Mouse (Mus musculus): ENCODE data around the gene Pik3ca. TPM values are rescaled to one million over a fixed set of nuclear protein-coding genes. Genes with fewer than 3 reads are reported as not detected.

The Pik3ca gene
- polyA plus RNA-seq, 1 experiment from 2014 or later = 16.2 TPM

DNA sequence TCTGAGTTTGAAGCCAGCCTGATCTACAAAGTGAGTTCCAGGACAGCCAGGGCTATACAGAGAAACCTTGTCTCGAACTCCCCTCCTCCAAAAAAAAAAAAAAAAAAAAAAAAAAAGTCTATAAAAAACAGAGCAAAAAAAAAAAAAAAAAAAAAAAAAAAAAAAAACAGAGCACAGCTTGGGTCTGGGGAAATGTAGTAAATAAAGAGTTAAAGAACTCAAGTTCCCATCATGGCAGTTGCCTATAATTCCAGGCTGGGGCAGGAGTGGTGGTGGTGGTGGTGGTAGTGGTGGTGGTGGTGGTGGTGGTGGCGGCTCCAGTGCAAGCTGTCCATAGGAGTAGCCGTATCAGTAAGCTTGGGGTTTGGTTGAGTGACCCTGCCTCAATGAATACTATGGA, 85.6 kb downstream of the Pik3ca start:
- Histone ChIP-seq H3K4me3 (ENCODE audit: low read length) (no peak overlapping the region), H3K4me2 (replicated peaks; ENCODE audit: low read depth, low read length) (no peak overlapping the region), H3K36me3 (ENCODE audit: control insufficient read depth, insufficient read depth, low read length) (no peaks in the 10 kb centered on the region), H3K4me1 (ENCODE audit: control insufficient read depth, insufficient read depth, low read length) (no peaks in the 10 kb centered on the region), H3K27ac (ENCODE audit: low read depth, low read length) (no peak overlapping the region), H3K9me3 (ENCODE audit: control insufficient read depth, low read length) (no peaks in the 10 kb centered on the region), H3K27me3 (ENCODE audit: control insufficient read depth, insufficient read depth, low read length) (no peaks in the 10 kb centered on the region), H3K9ac (ENCODE audit: low read depth, low read length) (no peak overlapping the region)
- no peak for ATAC-seq (ENCODE audit: low FRiP score, low TSS enrichment)
- 84% methylated on average over 3 of the region's 3 CpGs for WGBS

DNA sequence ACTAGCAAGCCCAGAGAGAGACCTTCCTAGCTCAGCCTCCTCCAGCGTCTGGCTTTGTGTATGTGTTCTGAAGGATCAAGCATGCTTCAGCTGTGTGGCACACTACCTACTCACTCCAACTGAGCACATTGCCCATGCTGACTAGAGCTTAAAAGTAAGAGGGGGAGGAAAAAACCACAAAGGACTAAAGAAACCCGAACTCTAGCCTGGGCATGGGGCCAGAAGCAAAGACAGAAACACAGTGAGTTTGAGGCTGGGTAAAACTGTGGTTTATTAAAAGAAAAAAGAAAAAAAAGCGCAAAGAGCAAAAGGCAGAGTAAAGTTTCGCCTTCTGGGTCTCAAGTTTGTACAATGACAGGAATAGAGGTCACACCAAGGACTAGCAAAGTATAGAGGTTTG, 89.1 kb downstream of the Pik3ca start:
- no peak overlapping the region for H3K4me2 ChIP-seq (replicated peaks; ENCODE audit: low read depth, low read length)
- H3K4me1 ChIP-seq (ENCODE audit: control insufficient read depth, insufficient read depth, low read length) = no peaks in the 10 kb centered on the region
- 79% methylated on average over 4 of the region's 4 CpGs for WGBS
- no peaks in the 10 kb centered on the region for H3K9me3 ChIP-seq (ENCODE audit: control insufficient read depth, low read length)
- H3K9ac ChIP-seq (ENCODE audit: low read depth, low read length) = no peak overlapping the region
- no peaks in the 10 kb centered on the region for H3K36me3 ChIP-seq (ENCODE audit: control insufficient read depth, insufficient read depth, low read length)
- no peaks in the 10 kb centered on the region for H3K27me3 ChIP-seq (ENCODE audit: control insufficient read depth, insufficient read depth, low read length)
- no peak for ATAC-seq (ENCODE audit: low FRiP score, low TSS enrichment)
- H3K4me3 ChIP-seq (ENCODE audit: low read length) = no peak overlapping the region
- H3K27ac ChIP-seq (ENCODE audit: low read depth, low read length) = no peak overlapping the region

DNA sequence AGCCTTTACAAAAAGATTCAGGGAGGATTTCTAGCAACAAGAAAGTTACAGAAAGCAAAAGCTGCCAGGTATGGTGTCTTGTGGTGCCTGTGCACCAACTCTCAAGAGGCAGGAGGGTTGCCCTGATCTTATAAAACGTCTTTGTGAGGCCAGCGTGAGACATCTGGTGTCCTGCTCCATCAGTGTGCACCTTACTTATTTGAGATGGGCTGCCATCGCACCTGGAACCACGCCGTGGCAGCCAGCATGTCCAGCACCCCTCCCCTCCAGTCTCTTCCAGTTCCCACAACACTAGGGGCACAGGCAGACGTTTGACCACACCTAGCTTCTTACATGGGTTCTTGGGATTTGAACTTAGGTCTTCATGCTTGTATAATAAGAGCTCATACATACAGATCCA, 90.7 kb downstream of the Pik3ca start:
- WGBS = 76% methylated on average over 6 of the region's 6 CpGs

DNA sequence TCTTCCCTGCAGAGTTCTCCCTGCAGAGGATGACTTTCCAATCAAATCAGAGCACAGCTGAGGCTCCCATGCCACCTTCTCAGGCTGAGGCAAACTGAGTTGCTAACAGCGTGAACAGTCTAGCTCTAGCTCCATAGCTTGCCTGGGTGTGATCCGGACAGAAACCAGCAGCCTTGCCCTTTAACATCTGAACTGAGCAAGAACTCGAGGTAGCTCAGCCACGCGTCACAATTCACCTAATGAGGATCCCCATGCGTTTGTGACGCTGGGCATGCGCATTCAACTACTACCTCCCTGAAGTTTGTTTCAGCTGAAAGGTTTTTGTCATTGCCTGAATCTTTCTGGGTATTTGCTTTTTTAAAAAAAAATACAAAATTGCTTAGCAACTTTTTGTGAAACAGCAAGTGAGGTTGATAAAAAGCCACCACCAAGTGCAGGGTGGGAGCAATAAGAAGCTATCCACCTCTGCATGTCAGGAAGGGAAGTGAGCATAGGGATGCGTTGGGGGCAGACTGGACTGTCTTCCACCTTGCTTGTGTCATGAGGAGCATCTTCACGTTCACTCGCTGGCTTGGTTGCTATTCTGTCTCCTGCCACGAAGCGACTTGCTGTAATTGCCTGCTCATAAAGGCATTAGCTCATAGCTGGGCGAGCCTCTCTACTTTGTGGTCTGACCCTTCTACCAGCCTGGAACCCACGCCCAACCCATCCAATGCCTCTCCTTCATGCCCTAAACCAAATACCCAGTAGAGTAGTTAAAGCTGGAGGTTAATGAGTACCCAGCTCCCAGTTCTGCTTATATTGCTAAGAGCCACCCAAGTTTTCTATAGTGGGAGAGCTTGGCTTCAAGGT, 92.8 kb downstream of the Pik3ca start:
- H3K4me1 ChIP-seq (ENCODE audit: control insufficient read depth, insufficient read depth, low read length) = no peaks in the 10 kb centered on the region
- no peak overlapping the region for H3K4me2 ChIP-seq (replicated peaks; ENCODE audit: low read depth, low read length)
- H3K27me3 ChIP-seq (ENCODE audit: control insufficient read depth, insufficient read depth, low read length) = no peaks in the 10 kb centered on the region
- no peak overlapping the region for H3K4me3 ChIP-seq (ENCODE audit: low read length)
- H3K9me3 ChIP-seq (ENCODE audit: control insufficient read depth, low read length) = no peaks in the 10 kb centered on the region
- no peak overlapping the region for H3K27ac ChIP-seq (ENCODE audit: low read depth, low read length)
- no peak for ATAC-seq (ENCODE audit: low FRiP score, low TSS enrichment)
- WGBS = 68% methylated on average over 15 of the region's 15 CpGs
- no peak overlapping the region for H3K9ac ChIP-seq (ENCODE audit: low read depth, low read length)
- no peaks in the 10 kb centered on the region for H3K36me3 ChIP-seq (ENCODE audit: control insufficient read depth, insufficient read depth, low read length)

More for the DNA sequence above, 90.7 kb downstream of the Pik3ca start:
- Histone ChIP-seq H3K27ac (ENCODE audit: low read depth, low read length) (no peak overlapping the region), H3K27me3 (ENCODE audit: control insufficient read depth, insufficient read depth, low read length) (no peaks in the 10 kb centered on the region), H3K4me3 (ENCODE audit: low read length) (no peak overlapping the region), H3K4me2 (replicated peaks; ENCODE audit: low read depth, low read length) (no peak overlapping the region), H3K36me3 (ENCODE audit: control insufficient read depth, insufficient read depth, low read length) (no peaks in the 10 kb centered on the region), H3K4me1 (ENCODE audit: control insufficient read depth, insufficient read depth, low read length) (no peaks in the 10 kb centered on the region), H3K9ac (ENCODE audit: low read depth, low read length) (no peak overlapping the region), H3K9me3 (ENCODE audit: control insufficient read depth, low read length) (no peaks in the 10 kb centered on the region)
- no peak for ATAC-seq (ENCODE audit: low FRiP score, low TSS enrichment)

DNA sequence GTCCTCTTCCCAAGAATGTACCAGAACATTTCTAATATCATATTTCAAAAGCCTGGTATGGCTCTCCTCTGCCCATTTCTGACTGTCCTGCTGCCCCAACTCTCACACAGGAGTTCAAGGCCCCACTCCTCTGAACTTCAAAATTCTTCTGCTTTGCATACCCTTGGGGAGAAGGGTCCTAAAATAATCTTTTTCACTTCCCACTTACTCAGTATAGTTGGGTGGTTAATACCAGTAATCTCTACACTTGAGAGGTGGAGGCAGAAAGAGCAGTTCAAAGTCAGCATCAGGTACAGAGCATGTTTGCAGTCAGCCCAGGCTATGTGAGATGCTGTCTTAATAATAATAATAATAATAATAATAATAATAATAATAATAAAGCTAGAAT, 93.5 kb downstream of the Pik3ca start:
- Histone ChIP-seq H3K4me1 (ENCODE audit: control insufficient read depth, insufficient read depth, low read length) (no peaks in the 10 kb centered on the region), H3K27ac (ENCODE audit: low read depth, low read length) (no peak overlapping the region), H3K9ac (ENCODE audit: low read depth, low read length) (no peak overlapping the region), H3K4me3 (ENCODE audit: low read length) (no peak overlapping the region), H3K4me2 (replicated peaks; ENCODE audit: low read depth, low read length) (no peak overlapping the region), H3K9me3 (ENCODE audit: control insufficient read depth, low read length) (no peaks in the 10 kb centered on the region), H3K27me3 (ENCODE audit: control insufficient read depth, insufficient read depth, low read length) (no peaks in the 10 kb centered on the region), H3K36me3 (ENCODE audit: control insufficient read depth, insufficient read depth, low read length) (no peaks in the 10 kb centered on the region)
- no peak for ATAC-seq (ENCODE audit: low FRiP score, low TSS enrichment)

DNA sequence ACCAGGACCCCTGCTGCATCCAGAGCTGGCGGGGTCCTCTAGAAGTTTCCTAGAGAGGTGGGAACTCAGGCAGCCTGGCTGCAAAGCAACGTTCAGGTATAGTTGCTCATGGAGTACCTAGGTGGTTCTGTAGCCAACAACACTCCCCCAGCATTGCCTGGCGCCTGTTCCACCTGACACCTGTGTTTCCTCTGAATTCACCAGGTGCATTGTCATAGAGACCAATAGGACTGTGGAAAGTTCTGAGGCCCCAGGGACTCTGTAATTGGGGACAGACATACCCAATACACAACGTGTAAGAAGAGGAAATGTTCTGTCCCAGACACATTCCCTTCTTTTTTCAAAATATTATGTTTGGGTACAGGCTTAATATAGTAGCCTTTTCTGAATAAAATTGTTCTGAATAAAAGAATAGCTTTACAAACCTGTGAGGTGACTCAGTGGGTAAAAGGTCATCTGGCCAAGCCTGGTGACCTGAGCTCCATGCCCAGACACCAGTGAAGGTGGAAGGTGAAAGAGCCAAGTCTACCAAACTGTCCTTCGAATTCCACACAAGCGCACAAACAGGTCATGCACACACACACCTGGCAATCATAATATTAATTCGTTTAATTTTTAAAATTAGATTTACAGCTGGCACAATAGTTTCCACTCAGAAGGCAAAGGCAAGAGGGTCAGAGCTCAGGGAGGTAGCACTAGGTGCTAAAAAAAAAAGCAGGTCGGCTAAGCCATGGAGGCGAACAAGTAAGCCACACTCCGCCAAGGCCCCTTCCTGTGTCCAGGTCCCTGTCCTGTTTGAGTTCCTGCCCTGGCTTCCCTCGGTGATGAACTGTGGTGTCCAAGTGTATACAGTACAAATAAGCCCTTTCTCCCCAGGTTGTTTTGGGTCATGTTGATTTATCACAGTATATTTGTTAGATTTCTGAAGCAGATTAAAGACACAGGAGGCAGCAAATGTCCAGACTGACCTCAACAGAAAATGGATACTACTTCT, 94.9 kb downstream of the Pik3ca start, which contains the start of gene Kcnmb3:
Gene Kcnmb3 (minus strand): TSS at position 135 of the 994 bp plus-strand sequence.
- H3K9me3 ChIP-seq (ENCODE audit: control insufficient read depth, low read length) = no peaks in the 10 kb centered on the region
- H3K27ac ChIP-seq (ENCODE audit: low read depth, low read length) = no peak within 1 kb of the TSS
- WGBS = 83% methylated on average over 11 of the region's 11 CpGs
- no peak for ATAC-seq (ENCODE audit: low FRiP score, low TSS enrichment)
- H3K4me3 ChIP-seq (ENCODE audit: low read length) = no peak within 1 kb of the TSS
- no peaks in the 10 kb centered on the region for H3K27me3 ChIP-seq (ENCODE audit: control insufficient read depth, insufficient read depth, low read length)
- no peak within 1 kb of the TSS for H3K9ac ChIP-seq (ENCODE audit: low read depth, low read length)
- H3K4me1 ChIP-seq (ENCODE audit: control insufficient read depth, insufficient read depth, low read length) = no peaks in the 10 kb centered on the region
- no peak within 1 kb of the TSS for H3K4me2 ChIP-seq (replicated peaks; ENCODE audit: low read depth, low read length)
- H3K36me3 ChIP-seq (ENCODE audit: control insufficient read depth, insufficient read depth, low read length) = no peaks in the 10 kb centered on the region

DNA sequence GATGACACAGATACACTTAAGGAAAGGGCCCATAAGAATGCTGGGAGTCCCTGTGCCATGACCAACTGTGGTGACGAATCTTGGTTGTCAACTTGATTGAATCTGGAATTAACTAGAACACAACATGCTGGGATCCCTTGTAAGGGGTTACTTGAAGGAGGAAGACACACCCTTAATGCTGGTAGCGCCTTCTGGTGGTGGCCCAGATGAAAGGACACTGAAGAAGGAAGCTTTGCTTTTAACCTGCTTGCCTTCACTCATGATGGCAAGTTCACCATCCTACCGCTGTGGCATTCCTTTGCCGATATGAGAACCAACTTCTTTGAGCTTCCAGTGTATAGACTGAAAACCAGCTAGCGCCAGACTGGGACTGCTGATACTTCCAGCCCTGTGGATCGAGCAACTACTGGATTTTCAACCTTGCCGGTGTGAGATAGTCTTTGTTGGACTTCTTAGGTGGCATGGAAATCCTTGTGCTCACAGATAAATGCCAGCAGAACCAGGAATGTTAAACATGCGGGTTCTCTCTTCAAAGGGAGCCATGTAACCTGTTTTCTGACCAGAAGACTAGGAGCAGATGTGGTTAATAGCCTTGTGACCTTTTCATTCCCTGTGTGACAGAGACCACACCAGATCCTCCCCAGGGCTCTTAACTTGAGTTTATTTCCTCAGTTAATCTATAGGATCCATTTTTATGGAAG, 97.1 kb downstream of the Pik3ca start:
- Histone ChIP-seq H3K4me2 (replicated peaks; ENCODE audit: low read depth, low read length) (no peak overlapping the region), H3K36me3 (ENCODE audit: control insufficient read depth, insufficient read depth, low read length) (no peaks in the 10 kb centered on the region), H3K4me1 (ENCODE audit: control insufficient read depth, insufficient read depth, low read length) (no peaks in the 10 kb centered on the region), H3K9me3 (ENCODE audit: control insufficient read depth, low read length) (no peaks in the 10 kb centered on the region), H3K27me3 (ENCODE audit: control insufficient read depth, insufficient read depth, low read length) (no peaks in the 10 kb centered on the region), H3K4me3 (ENCODE audit: low read length) (no peak overlapping the region), H3K9ac (ENCODE audit: low read depth, low read length) (no peak overlapping the region), H3K27ac (ENCODE audit: low read depth, low read length) (no peak overlapping the region)
- no peak for ATAC-seq (ENCODE audit: low FRiP score, low TSS enrichment)
- 85% methylated on average over 8 of the region's 8 CpGs for WGBS

DNA sequence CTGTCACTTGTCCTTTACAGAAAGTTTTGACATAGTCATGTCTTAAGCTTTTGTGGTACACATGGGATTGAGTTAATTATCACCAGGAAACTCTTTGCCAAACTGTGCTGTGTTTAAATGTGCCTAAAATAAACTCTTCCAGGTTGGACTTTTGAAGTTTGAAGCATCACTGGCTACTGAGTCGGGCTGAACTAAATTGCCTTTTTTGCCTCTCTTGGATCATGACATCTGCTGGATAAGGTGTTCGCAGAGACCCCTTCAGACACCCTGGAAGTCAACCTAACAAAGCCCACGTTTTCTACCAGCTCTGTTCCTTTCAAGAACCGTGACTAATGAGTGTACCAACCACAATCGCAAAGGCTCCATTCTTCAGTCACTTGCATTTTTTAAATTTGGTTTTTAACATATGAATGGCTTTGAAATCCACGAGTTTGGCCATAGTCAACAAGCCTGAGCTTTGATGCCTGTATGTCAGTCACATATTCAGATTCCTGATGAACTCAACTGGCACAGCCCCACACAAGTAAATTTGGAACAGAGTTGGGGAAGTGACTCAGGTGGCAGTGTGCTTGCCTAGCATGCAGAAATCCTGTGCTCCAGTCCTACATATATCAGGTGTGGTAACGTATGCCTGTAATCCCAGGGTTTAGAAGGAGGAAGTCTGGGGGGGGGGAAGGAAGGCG, 97.8 kb downstream of the Pik3ca start:
- Histone ChIP-seq H3K27ac (ENCODE audit: low read depth, low read length) (no peak overlapping the region), H3K9ac (ENCODE audit: low read depth, low read length) (no peak overlapping the region), H3K36me3 (ENCODE audit: control insufficient read depth, insufficient read depth, low read length) (no peaks in the 10 kb centered on the region), H3K4me1 (ENCODE audit: control insufficient read depth, insufficient read depth, low read length) (no peaks in the 10 kb centered on the region), H3K9me3 (ENCODE audit: control insufficient read depth, low read length) (no peaks in the 10 kb centered on the region), H3K4me2 (replicated peaks; ENCODE audit: low read depth, low read length) (no peak overlapping the region), H3K4me3 (ENCODE audit: low read length) (no peak overlapping the region), H3K27me3 (ENCODE audit: control insufficient read depth, insufficient read depth, low read length) (no peaks in the 10 kb centered on the region)
- ATAC-seq (ENCODE audit: low FRiP score, low TSS enrichment) = no peak
- 74% methylated on average over 8 of the region's 8 CpGs for WGBS
